Mouse (Mus musculus) lung, postnatal 0 days (tissue): ENCODE measurements around the gene Ccdc58.

Experiments used
- CTCF ChIP-seq: IDR thresholded peaks from 2 replicates; pipeline ENCODE4 v1.5.1; 2016; ENCODE audit warnings: antibody characterized with exemption, mild to moderate bottlenecking
- EP300 ChIP-seq: IDR thresholded peaks from 2 replicates; pipeline ENCODE4 v1.6.1; 2016; ENCODE audit warnings: antibody characterized with exemption, mild to moderate bottlenecking, control low read depth

GRCm38 (mm10) chr16:36064904-36065303 is 6.6 kb upstream of the Ccdc58 start:
- TF ChIP-seq CTCF: no peak
- no peak for TF ChIP-seq EP300
